Mouse (Mus musculus) midbrain, embryonic 13.5 days (tissue): ENCODE measurements at regions not wholly inside any gene's neighbourhood (a gene's known extent, or its start where the extent isn't known, plus 50 kb on each side); places are given as distances from the start of the nearest gene placed in this dataset.
"Not testable (repeated sequence)": the region's sequence is repeated elsewhere in the genome, so short reads cannot be mapped to it uniquely, and the experiment has no call there.

Experiments used
- ATAC-seq: fragments of 200-750 bp; cut with Nextera tagmentation; 2 replicates; pipeline ENCODE4 v1.8.0; 2017; ENCODE audit warnings: mild to moderate bottlenecking, moderate TSS enrichment, moderate library complexity
- H3K27ac ChIP-seq: fragments of 300-500 bp; sonication (generic); 2 replicates; pipeline ENCODE4 v1.5.1; 2015; ENCODE audit warnings: inconsistent platforms, mild to moderate bottlenecking, moderate library complexity
- H3K27me3 ChIP-seq: fragments of 300-500 bp; sonication (generic); 2 replicates; pipeline ENCODE4 v1.6.1; 2015; ENCODE audit warnings: mild to moderate bottlenecking, inconsistent platforms
- H3K36me3 ChIP-seq: fragments of 300-500 bp; sonication (generic); 2 replicates; pipeline ENCODE4 v1.6.1; 2015; ENCODE audit warnings: mild to moderate bottlenecking, inconsistent platforms
- H3K4me1 ChIP-seq: fragments of 300-500 bp; sonication (generic); replicated peaks from 2 replicates; pipeline ENCODE4 v1.6.1; 2015; ENCODE audit warnings: inconsistent platforms
- H3K4me2 ChIP-seq: fragments of 300-500 bp; sonication (generic); replicated peaks from 2 replicates; pipeline ENCODE4 v1.6.1; 2015; ENCODE audit warnings: moderate library complexity, mild to moderate bottlenecking, inconsistent platforms
- H3K4me3 ChIP-seq: fragments of 300-500 bp; sonication (generic); replicated peaks from 2 replicates; pipeline ENCODE4 v1.5.1; 2015; ENCODE audit warnings: mild to moderate bottlenecking, inconsistent platforms
- H3K9ac ChIP-seq: fragments of 300-500 bp; sonication (generic); replicated peaks from 2 replicates; pipeline ENCODE4 v1.6.1; 2015; ENCODE audit warnings: mild to moderate bottlenecking, inconsistent platforms
- H3K9me3 ChIP-seq: fragments of 300-500 bp; sonication (generic); 2 replicates; pipeline ENCODE4 v1.6.1; 2016; ENCODE audit warnings: mild to moderate bottlenecking, inconsistent platforms
- WGBS: fragments of 180-500 bp; shearing (Covaris S2); methylation state at CpG from one replicate; pipeline ENCODE4 v1.1.7; 2015; 5-methylcytosine and 5-hydroxymethylcytosine counted together

- Histone ChIP-seq H3K27ac (no peak overlapping the region), H3K9me3 (no peaks in the 10 kb centered on the region), H3K36me3 (no peaks in the 10 kb centered on the region), H3K9ac (no peak overlapping the region), H3K4me2 (no peak overlapping the region), H3K4me1 (no peaks in the 10 kb centered on the region), H3K27me3 (no peaks in the 10 kb centered on the region), H3K4me3 (no peak overlapping the region)
- 91% methylated on average over 4 of the region's 4 CpGs for whole genome bisulfite sequencing
- no peak for ATAC-seq
These were observed 152.0 kb downstream of the Cand1 start for GRCm38 (mm10) chr10:119087886-119088285.

GRCm38 (mm10) chr10:119087071-119087665 is 152.7 kb downstream of the Cand1 start:
- no peaks in the 10 kb centered on the region for H3K36me3 ChIP-seq
- no peak for ATAC-seq
- WGBS, result 90% methylated on average over 5 of the region's 5 CpGs
- no peak overlapping the region for H3K4me2 ChIP-seq
- H3K9ac ChIP-seq, result no peak overlapping the region
- H3K27me3 ChIP-seq, result no peaks in the 10 kb centered on the region
- no peaks in the 10 kb centered on the region for H3K4me1 ChIP-seq
- H3K27ac ChIP-seq, result no peak overlapping the region
- H3K4me3 ChIP-seq, result no peak overlapping the region
- no peaks in the 10 kb centered on the region for H3K9me3 ChIP-seq

GRCm38 (mm10) chr10:119086450-119086849 is 153.4 kb downstream of the Cand1 start:
- WGBS, result 76% methylated on average over 5 of the region's 5 CpGs
- H3K4me1 ChIP-seq, result no peaks in the 10 kb centered on the region
- H3K9ac ChIP-seq, result no peak overlapping the region
- no peak overlapping the region for H3K4me2 ChIP-seq
- no peak overlapping the region for H3K4me3 ChIP-seq
- H3K36me3 ChIP-seq, result no peaks in the 10 kb centered on the region
- no peaks in the 10 kb centered on the region for H3K27me3 ChIP-seq
- no peaks in the 10 kb centered on the region for H3K9me3 ChIP-seq
- ATAC-seq, result no peak
- H3K27ac ChIP-seq, result no peak overlapping the region

- no peaks in the 10 kb centered on the region for H3K36me3 ChIP-seq
- H3K9ac ChIP-seq, result no peak overlapping the region
- H3K4me2 ChIP-seq, result no peak overlapping the region
- WGBS, result 83% methylated on average over 4 of the region's 4 CpGs
- ATAC-seq, result no peak
- H3K27ac ChIP-seq, result no peak overlapping the region
- H3K9me3 ChIP-seq, result no peaks in the 10 kb centered on the region
- no peaks in the 10 kb centered on the region for H3K27me3 ChIP-seq
- H3K4me1 ChIP-seq, result peaks cover 9% of the 10 kb centered on the region
- H3K4me3 ChIP-seq, result no peak overlapping the region
These were observed 156.4 kb downstream of the Cand1 start for GRCm38 (mm10) chr10:119083431-119083830.

GRCm38 (mm10) chr10:119082861-119083260 is 157.0 kb downstream of the Cand1 start:
- ATAC-seq, result no peak
- Histone ChIP-seq H3K27ac (no peak overlapping the region), H3K9me3 (no peaks in the 10 kb centered on the region), H3K27me3 (no peaks in the 10 kb centered on the region), H3K4me1 (peaks cover 10% of the 10 kb centered on the region), H3K9ac (no peak overlapping the region), H3K36me3 (no peaks in the 10 kb centered on the region), H3K4me3 (no peak overlapping the region), H3K4me2 (no peak overlapping the region)
- WGBS, result 80% methylated on average over 2 of the region's 2 CpGs

- not testable (repeated sequence) for H3K4me3 ChIP-seq, H3K4me2 ChIP-seq, H3K27ac ChIP-seq, H3K27me3 ChIP-seq, H3K9me3 ChIP-seq, ATAC-seq, H3K36me3 ChIP-seq, H3K9ac ChIP-seq
- H3K4me1 ChIP-seq, result peaks cover 10% of the 10 kb centered on the region
- WGBS, result 75% methylated on average over 3 of the region's 3 CpGs
These were observed 158.1 kb downstream of the Cand1 start for GRCm38 (mm10) chr10:119081766-119082165.

GRCm38 (mm10) chr10:119076100-119076566 is 163.7 kb downstream of the Cand1 start:
- WGBS, result 17% methylated on average over 12 of the region's 12 CpGs
- H3K36me3 ChIP-seq, result no peaks in the 10 kb centered on the region
- H3K9ac ChIP-seq, result no peak overlapping the region

GRCm38 (mm10) chr10:119074887-119075286 is 165.0 kb downstream of the Cand1 start:
- Histone ChIP-seq H3K9ac (no peak overlapping the region), H3K27me3 (no peaks in the 10 kb centered on the region), H3K4me1 (peaks cover 26% of the 10 kb centered on the region), H3K27ac (no peak overlapping the region), H3K36me3 (no peaks in the 10 kb centered on the region), H3K4me3 (no peak overlapping the region), H3K9me3 (no peaks in the 10 kb centered on the region), H3K4me2 (no peak overlapping the region)
- WGBS, result 95% methylated on average over 15 of the region's 15 CpGs
- no peak for ATAC-seq

More at GRCm38 (mm10) chr10:119076100-119076566, 163.7 kb downstream of the Cand1 start:
- no peak for ATAC-seq
- H3K4me2 ChIP-seq, result peak overlapping the region; percentile 4
- H3K9me3 ChIP-seq, result no peaks in the 10 kb centered on the region
- H3K4me3 ChIP-seq, result no peak overlapping the region
- H3K27ac ChIP-seq, result no peak overlapping the region
- peaks cover 26% of the 10 kb centered on the region for H3K4me1 ChIP-seq
- no peaks in the 10 kb centered on the region for H3K27me3 ChIP-seq

- Histone ChIP-seq H3K4me3 (no peak overlapping the region), H3K4me1 (peaks cover 22% of the 10 kb centered on the region), H3K27me3 (no peaks in the 10 kb centered on the region), H3K36me3 (no peaks in the 10 kb centered on the region), H3K9me3 (no peaks in the 10 kb centered on the region), H3K27ac (no peak overlapping the region), H3K9ac (no peak overlapping the region), H3K4me2 (no peak overlapping the region)
- WGBS, result 96% methylated on average over 3 of the region's 3 CpGs
- ATAC-seq, result no peak
These were observed 165.9 kb downstream of the Cand1 start for GRCm38 (mm10) chr10:119073991-119074390.

GRCm38 (mm10) chr10:119069410-119069809 is 170.4 kb downstream of the Cand1 start:
- Histone ChIP-seq H3K4me3 (no peak overlapping the region), H3K27ac (no peak overlapping the region), H3K9me3 (no peaks in the 10 kb centered on the region), H3K4me2 (no peak overlapping the region), H3K9ac (no peak overlapping the region), H3K36me3 (no peaks in the 10 kb centered on the region), H3K27me3 (no peaks in the 10 kb centered on the region), H3K4me1 (peaks cover 8% of the 10 kb centered on the region)
- WGBS, result 90% methylated on average over 11 of the region's 11 CpGs
- no peak for ATAC-seq

- Histone ChIP-seq H3K9me3 (no peaks in the 10 kb centered on the region), H3K9ac (no peak overlapping the region), H3K36me3 (no peaks in the 10 kb centered on the region), H3K27me3 (no peaks in the 10 kb centered on the region), H3K27ac (no peak overlapping the region), H3K4me2 (no peak overlapping the region), H3K4me1 (peaks cover 8% of the 10 kb centered on the region), H3K4me3 (no peak overlapping the region)
- no peak for ATAC-seq
- WGBS, result 87% methylated on average over 6 of the region's 6 CpGs
These were observed 172.0 kb downstream of the Cand1 start for GRCm38 (mm10) chr10:119067838-119068237.

- H3K4me2 ChIP-seq, result no peak overlapping the region
- WGBS, result 95% methylated on average over 8 of the region's 8 CpGs
- H3K9ac ChIP-seq, result no peak overlapping the region
- peaks cover 8% of the 10 kb centered on the region for H3K4me1 ChIP-seq
- H3K9me3 ChIP-seq, result no peaks in the 10 kb centered on the region
- ATAC-seq, result no peak
- H3K27ac ChIP-seq, result no peak overlapping the region
- H3K4me3 ChIP-seq, result no peak overlapping the region
- no peaks in the 10 kb centered on the region for H3K36me3 ChIP-seq
- no peaks in the 10 kb centered on the region for H3K27me3 ChIP-seq
These were observed 172.5 kb downstream of the Cand1 start for GRCm38 (mm10) chr10:119067366-119067765.

- H3K36me3 ChIP-seq, result no peaks in the 10 kb centered on the region
- H3K4me1 ChIP-seq, result peaks cover 8% of the 10 kb centered on the region
- no peak overlapping the region for H3K4me3 ChIP-seq
- WGBS, result 21% methylated on average over 8 of the region's 8 CpGs
- no peaks in the 10 kb centered on the region for H3K27me3 ChIP-seq
- H3K9ac ChIP-seq, result no peak overlapping the region
- H3K4me2 ChIP-seq, result no peak overlapping the region
- no peaks in the 10 kb centered on the region for H3K9me3 ChIP-seq
- 0 out of 2 replicates have a peak overlapping the region, but pooled peaks have one; percentile 25 for H3K27ac ChIP-seq
- no peak for ATAC-seq
These were observed 173.9 kb downstream of the Cand1 start for GRCm38 (mm10) chr10:119065974-119066373.
